Mouse (Mus musculus) CH12.LX (cell line): ENCODE measurements around the gene Ogg1.

ENCODE experiments used
- BHLHE40 ChIP-seq: IDR thresholded peaks from 2 replicates; pipeline ENCODE4 v1.6.1; 2011; ENCODE audit warnings: mild to moderate bottlenecking, low read depth, low read length, improper control_type of control experiment
- CTCF ChIP-seq, 2 experiments: IDR thresholded peaks in 1 of 2; conservative IDR thresholded peaks in 1 of 2; 2 replicates each; pipeline ENCODE4 v1.5.1; 2011 to 2012; ENCODE audit warnings: low read depth in 2 of 2, low read length in 2 of 2, improper control_type of control experiment in 1 of 2, inconsistent platforms in 1 of 2, mild to moderate bottlenecking in 1 of 2, moderate library complexity in 1 of 2
- E2F4 ChIP-seq: IDR thresholded peaks from 2 replicates; pipeline ENCODE4 v1.6.1; 2011; ENCODE audit warnings: low read depth, low read length, improper control_type of control experiment; ENCODE audit not compliant: insufficient replicate concordance
- EP300 ChIP-seq: IDR thresholded peaks from 2 replicates; pipeline ENCODE4 v1.6.1; 2011; ENCODE audit warnings: low read length, improper control_type of control experiment
- HCFC1 ChIP-seq: IDR thresholded peaks from 2 replicates; pipeline ENCODE4 v1.6.1; 2012; ENCODE audit warnings: low read depth, mild to moderate bottlenecking, inconsistent platforms, low read length, improper control_type of control experiment
- JUND ChIP-seq: conservative IDR thresholded peaks from 2 replicates; pipeline ENCODE4 v1.6.1; 2011; ENCODE audit warnings: low read depth, low read length, improper control_type of control experiment
- MAX ChIP-seq: IDR thresholded peaks from 2 replicates; pipeline ENCODE4 v1.6.1; 2011; ENCODE audit warnings: low read length, improper control_type of control experiment
- POLR2A ChIP-seq: IDR thresholded peaks from 2 replicates; pipeline ENCODE4 v1.6.1; 2011; ENCODE audit warnings: low read depth, mild to moderate bottlenecking, improper control_type of control experiment, low read length
- RAD21 ChIP-seq: IDR thresholded peaks from 2 replicates; pipeline ENCODE4 v1.6.1; 2011; ENCODE audit warnings: low read depth, mild to moderate bottlenecking, low read length, improper control_type of control experiment, moderate library complexity
- TCF12 ChIP-seq: IDR thresholded peaks from 2 replicates; pipeline ENCODE4 v1.6.1; 2014; ENCODE audit warnings: low read depth, mild to moderate bottlenecking, inconsistent platforms, low read length, improper control_type of control experiment

DNA sequence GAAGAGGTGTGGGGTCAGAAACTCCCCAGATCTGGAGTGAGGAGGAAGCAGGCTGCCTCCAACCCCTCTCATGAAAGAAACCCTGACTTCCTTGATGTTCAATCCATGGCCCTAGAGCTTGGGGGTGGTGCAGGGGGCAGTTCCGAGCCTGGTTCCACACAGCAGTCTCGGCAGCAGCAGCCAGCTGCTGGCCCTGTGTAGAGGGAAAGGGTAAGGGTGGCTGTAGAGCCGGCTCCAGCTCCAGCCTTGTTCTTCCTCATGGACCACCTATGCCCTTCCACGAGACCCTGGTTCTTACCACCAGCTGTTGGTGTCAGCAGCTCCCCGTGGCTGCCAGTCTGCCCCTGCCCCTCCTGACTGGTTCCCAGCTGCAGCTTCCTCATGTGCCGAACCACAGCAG lies 7.4 kb downstream of the Ogg1 start:
- TF ChIP-seq BHLHE40 (no peak), JUND (no peak), POLR2A (no peak), TCF12 (no peak), MAX (no peak), HCFC1 (no peak), E2F4 (no peak), CTCF (conservative IDR thresholded peaks at IDR 0.05 in 1 of 2, IDR thresholded peaks at IDR 0.05 in 1 of 2; ENCODE audit: low read depth in 2 of 2, low read length in 2 of 2) (no peak), RAD21 (no peak), EP300 (no peak)
